Mouse (Mus musculus): Measurements from ENCODE around the gene Emc7.
"Not testable (repeated sequence)": the region's sequence is repeated elsewhere in the genome, so short reads cannot be mapped to it uniquely, and the experiment has no call there.

GRCm38 (mm10) chr2:112452513-112452912 is 2.3 kb upstream of the Emc7 start:
- TF ChIP-seq CTCF (IDR thresholded peaks at IDR 0.05; ENCODE audit: control insufficient read depth, insufficient read depth, insufficient read length); FOSL1 (IDR thresholded peaks at IDR 0.05; ENCODE audit: insufficient read depth, low read length, poor library complexity, severe bottlenecking); CEBPB (IDR thresholded peaks at IDR 0.05; ENCODE audit: low read depth); MYOG (IDR thresholded peaks at IDR 0.05; ENCODE audit: control insufficient read depth, extremely low read depth, insufficient read length); MYOD1 (IDR thresholded peaks at IDR 0.05; ENCODE audit: control insufficient read depth, insufficient read length, low read depth); USF1 (IDR thresholded peaks at IDR 0.05; ENCODE audit: low read depth); MAX (IDR thresholded peaks at IDR 0.05): not testable (repeated sequence)
